Mouse (Mus musculus) neural tube, embryonic 10.5 days (tissue): ENCODE results near the gene 6030458C11Rik.
"Not testable (repeated sequence)": the region's sequence is repeated elsewhere in the genome, so short reads cannot be mapped to it uniquely, and the experiment has no call there.

ENCODE experiments used
- DNase-seq: peaks from one replicate; pipeline ENCODE4 v3.0.0-alpha.2; 2017; ENCODE audit warnings: low spot score; ENCODE audit errors: extremely low spot score

6030458C11Rik gene

GRCm38 (mm10) chr15:12822416-12823395 is 1.7 kb downstream of the 6030458C11Rik start:
- DNase-seq: no peak

- no peak for DNase-seq
Measured at GRCm38 (mm10) chr15:12817592-12817991, 6.9 kb downstream of the 6030458C11Rik start.

GRCm38 (mm10) chr15:12812646-12813045 is 11.8 kb downstream of the 6030458C11Rik start:
- no peak for DNase-seq

GRCm38 (mm10) chr15:12809305-12809704 is 15.1 kb downstream of the 6030458C11Rik start:
- DNase-seq: no peak

GRCm38 (mm10) chr15:12807088-12807487 is 17.4 kb downstream of the 6030458C11Rik start:
- DNase-seq: no peak

- no peak for DNase-seq
Measured at GRCm38 (mm10) chr15:12805071-12805470, 19.4 kb downstream of the 6030458C11Rik start.

GRCm38 (mm10) chr15:12801142-12801506 is 23.3 kb downstream of the 6030458C11Rik start:
- DNase-seq: not testable (repeated sequence)

- no peak for DNase-seq
Measured at GRCm38 (mm10) chr15:12800405-12801141, 23.9 kb downstream of the 6030458C11Rik start.

- no peak for DNase-seq
Measured at GRCm38 (mm10) chr15:12798043-12798442, 26.4 kb downstream of the 6030458C11Rik start.

GRCm38 (mm10) chr15:12795909-12796470 is 28.5 kb downstream of the 6030458C11Rik start:
- no peak for DNase-seq

GRCm38 (mm10) chr15:12795457-12795894 is 29.0 kb downstream of the 6030458C11Rik start:
- DNase-seq: peak; percentile 40

GRCm38 (mm10) chr15:12794311-12794710 is 30.1 kb downstream of the 6030458C11Rik start:
- DNase-seq: no peak

GRCm38 (mm10) chr15:12789406-12789867 is 35.0 kb downstream of the 6030458C11Rik start:
- peak; percentile 36 for DNase-seq

GRCm38 (mm10) chr15:12788536-12788935 is 35.9 kb downstream of the 6030458C11Rik start:
- DNase-seq: no peak

- no peak for DNase-seq
Measured at GRCm38 (mm10) chr15:12781729-12782326, 42.6 kb downstream of the 6030458C11Rik start.

GRCm38 (mm10) chr15:12781296-12781695 is 43.2 kb downstream of the 6030458C11Rik start:
- DNase-seq: no peak

GRCm38 (mm10) chr15:12774149-12774753 is 50.2 kb downstream of the 6030458C11Rik start:
- no peak for DNase-seq

- no peak for DNase-seq
Measured at GRCm38 (mm10) chr15:12770958-12771357, 53.5 kb downstream of the 6030458C11Rik start.

GRCm38 (mm10) chr15:12766848-12767247 is 57.6 kb downstream of the 6030458C11Rik start:
- no peak for DNase-seq

GRCm38 (mm10) chr15:12763147-12763546 is 61.3 kb downstream of the 6030458C11Rik start:
- DNase-seq: no peak
